Mouse (Mus musculus): Measurements from ENCODE around the gene Pcbp2.

Pcbp2 gene
- long read RNA-seq, experiment 1, transcript Pcbp2-201 (15 exons, 2,952 nt) = major isoform, 5 of 82 reads
- long read RNA-seq, experiment 1, partial matches to known transcripts = 29 of 82 reads
- long read RNA-seq, experiment 1, other reads (novel, unspliced or antisense) = 44 of 82 reads
- long read RNA-seq, experiment 2, transcript Pcbp2-212 (14 exons, 1,576 nt) = major isoform, 6 of 69 reads
- long read RNA-seq, experiment 2, partial matches to known transcripts = 20 of 69 reads
- long read RNA-seq, experiment 2, other reads (novel, unspliced or antisense) = 35 of 69 reads

GRCm38 (mm10) chr15:102470183-102470604, at the start of gene Pcbp2:
Gene Pcbp2 (plus strand): TSS chr15:102470539.
- intact Hi-C loops (cut with DNase I) = loop anchor here (5.0 kb wide), 1 partner anchor 47 kb away; the partner anchor contains the start of genes Map3k12 and Tarbp2

- intact Hi-C loops (cut with DNase I) = loop anchor here (5.0 kb wide), 1 partner anchor 39 kb away; no protein-coding TSS in a partner anchor
Measured at GRCm38 (mm10) chr15:102420986-102421385, 49.4 kb upstream of the Pcbp2 start.

- intact Hi-C loops (cut with DNase I) = loop anchor here (5.0 kb wide), 1 partner anchor 39 kb away; no protein-coding TSS in a partner anchor
Measured at GRCm38 (mm10) chr15:102421437-102421836, 48.9 kb upstream of the Pcbp2 start.

- intact Hi-C loops (cut with DNase I) = loop anchor here (5.0 kb wide), 1 partner anchor 41 kb away; no protein-coding TSS in a partner anchor
Measured at GRCm38 (mm10) chr15:102423602-102424240, 46.6 kb upstream of the Pcbp2 start.

GRCm38 (mm10) chr15:102424657-102425056, 45.7 kb upstream of the Pcbp2 start:
- intact Hi-C loops (cut with DNase I) = loop anchor here (5.0 kb wide), 1 partner anchor 42 kb away; no protein-coding TSS in a partner anchor

GRCm38 (mm10) chr15:102426963-102427362, 43.4 kb upstream of the Pcbp2 start:
- intact Hi-C loops (cut with DNase I) = no loop called here

GRCm38 (mm10) chr15:102432046-102432445, 38.3 kb upstream of the Pcbp2 start:
- intact Hi-C loops (cut with DNase I) = no loop called here

- intact Hi-C loops (cut with DNase I) = no loop called here
Measured at GRCm38 (mm10) chr15:102433173-102433572, 37.2 kb upstream of the Pcbp2 start.

- intact Hi-C loops (cut with DNase I) = loop anchor here (1.0 kb wide), 1 partner anchor 60 kb away; no protein-coding TSS in a partner anchor
Measured at GRCm38 (mm10) chr15:102442490-102442889, 27.8 kb upstream of the Pcbp2 start.

GRCm38 (mm10) chr15:102445146-102445545, 25.2 kb upstream of the Pcbp2 start, which contains the start of gene Amhr2:
Gene Amhr2 (plus strand): TSS chr15:102445367.
- intact Hi-C loops (cut with DNase I) = no loop called here

GRCm38 (mm10) chr15:102446448-102446847, 23.9 kb upstream of the Pcbp2 start:
- intact Hi-C loops (cut with DNase I) = no loop called here

- intact Hi-C loops (cut with DNase I) = no loop called here
Measured at GRCm38 (mm10) chr15:102449366-102449765, 21.0 kb upstream of the Pcbp2 start.

- intact Hi-C loops (cut with DNase I) = no loop called here
Measured at GRCm38 (mm10) chr15:102450928-102451327, 19.4 kb upstream of the Pcbp2 start.

- intact Hi-C loops (cut with DNase I) = no loop called here
Measured at GRCm38 (mm10) chr15:102451666-102452430, 18.5 kb upstream of the Pcbp2 start.

- intact Hi-C loops (cut with DNase I) = no loop called here
Measured at GRCm38 (mm10) chr15:102455993-102456392, 14.3 kb upstream of the Pcbp2 start.

GRCm38 (mm10) chr15:102458050-102458736, 12.1 kb upstream of the Pcbp2 start:
- intact Hi-C loops (cut with DNase I) = no loop called here

- intact Hi-C loops (cut with DNase I) = no loop called here
Measured at GRCm38 (mm10) chr15:102458904-102459317, 11.4 kb upstream of the Pcbp2 start, which contains the start of gene Prr13. Gene Prr13 (plus strand): TSS chr15:102459028.

- intact Hi-C loops (cut with DNase I) = no loop called here
Measured at GRCm38 (mm10) chr15:102459381-102459780, 11.0 kb upstream of the Pcbp2 start.

- intact Hi-C loops (cut with DNase I) = loop anchor here (5.0 kb wide), 1 partner anchor 67 kb away; no protein-coding TSS in a partner anchor
Measured at GRCm38 (mm10) chr15:102459847-102460246, 10.5 kb upstream of the Pcbp2 start.

GRCm38 (mm10) chr15:102460409-102460808, 9.9 kb upstream of the Pcbp2 start:
- intact Hi-C loops (cut with DNase I) = loop anchor here (5.0 kb wide), 1 partner anchor 67 kb away; no protein-coding TSS in a partner anchor

All from adrenal gland (tissue).